Mouse (Mus musculus) megakaryocyte, embryonic 14.5 days (primary cell): ENCODE results near the gene Suco. TPM values are rescaled to one million over a fixed set of nuclear protein-coding genes. Genes with fewer than 3 reads are reported as not detected.

Experiments used
- H3K27me3 ChIP-seq: replicated peaks from 2 replicates; pipeline ENCODE3; 2012; ENCODE audit warnings: inconsistent platforms
- H3K36me3 ChIP-seq: replicated peaks from 2 replicates; pipeline ENCODE3; 2012; ENCODE audit warnings: low read length, inconsistent platforms, mixed read lengths
- H3K4me1 ChIP-seq: 2 replicates; pipeline ENCODE4 v1.6.1; 2012; ENCODE audit warnings: inconsistent platforms
- H3K4me3 ChIP-seq: replicated peaks from 2 replicates; pipeline ENCODE3; 2012; ENCODE audit warnings: moderate library complexity, mild to moderate bottlenecking, inconsistent platforms
- H3K9me3 ChIP-seq: 2 replicates; pipeline ENCODE4 v1.6.1; 2012; ENCODE audit warnings: inconsistent platforms
- FLI1 ChIP-seq: IDR thresholded peaks from 2 replicates; pipeline ENCODE4 v1.6.1; 2012; ENCODE audit warnings: low read length, inconsistent platforms, mixed read lengths
- GATA1 ChIP-seq: IDR thresholded peaks from 3 replicates; pipeline ENCODE4 v1.6.1; 2012; ENCODE audit warnings: mixed read lengths, low read length, inconsistent platforms, borderline replicate concordance
- polyA plus RNA-seq: library from polyadenylated mRNA; stranded (reverse); fragments of >175 nt; gene quantifications from 2 replicates; pipeline ENCODE4 v1.2.3, GENCODE M21; 2012; ENCODE audit warnings: low replicate concordance; ENCODE audit not compliant: insufficient read depth

The Suco gene
- polyA plus RNA-seq, 1 experiment = 1.1 TPM

GRCm38 (mm10) chr1:161859248-161859647, 17.2 kb downstream of the Suco start:
- Histone ChIP-seq H3K4me1 (peaks cover 5% of the 10 kb centered on the region; the same call in 1 of the 2 replicates), H3K27me3 (no peaks in the 10 kb centered on the region), H3K4me3 (no peak overlapping the region), H3K36me3 (peaks cover 89% of the 10 kb centered on the region), H3K9me3 (no peaks in the 10 kb centered on the region)
- TF ChIP-seq FLI1 = no peak
- no peak for TF ChIP-seq GATA1

GRCm38 (mm10) chr1:161826677-161827076, 49.8 kb downstream of the Suco start:
- Histone ChIP-seq H3K27me3 (no peaks in the 10 kb centered on the region), H3K4me3 (no peak overlapping the region), H3K4me1 (peaks cover 2% of the 10 kb centered on the region; the same call in 1 of the 2 replicates), H3K36me3 (peaks cover 93% of the 10 kb centered on the region), H3K9me3 (no peaks in the 10 kb centered on the region)
- TF ChIP-seq GATA1 = no peak
- no peak for TF ChIP-seq FLI1

GRCm38 (mm10) chr1:161809428-161809827, 67.1 kb downstream of the Suco start:
- Histone ChIP-seq H3K4me3 (no peak overlapping the region), H3K9me3 (no peaks in the 10 kb centered on the region), H3K27me3 (no peaks in the 10 kb centered on the region), H3K36me3 (peaks cover 58% of the 10 kb centered on the region), H3K4me1 (peaks cover 10% of the 10 kb centered on the region)
- no peak for TF ChIP-seq GATA1
- no peak for TF ChIP-seq FLI1

GRCm38 (mm10) chr1:161808980-161809379, 67.5 kb downstream of the Suco start:
- TF ChIP-seq GATA1 = no peak
- Histone ChIP-seq H3K36me3 (peaks cover 55% of the 10 kb centered on the region), H3K9me3 (no peaks in the 10 kb centered on the region), H3K27me3 (no peaks in the 10 kb centered on the region), H3K4me3 (no peak overlapping the region), H3K4me1 (peaks cover 13% of the 10 kb centered on the region)

- TF ChIP-seq FLI1 (no peak), GATA1 (no peak)
- H3K9me3 ChIP-seq = peaks cover 4% of the 10 kb centered on the region
- H3K27me3 ChIP-seq = no peaks in the 10 kb centered on the region
- H3K36me3 ChIP-seq = peaks cover 37% of the 10 kb centered on the region
- no peak overlapping the region for H3K4me3 ChIP-seq
- peaks cover 16% of the 10 kb centered on the region for H3K4me1 ChIP-seq
Measured at GRCm38 (mm10) chr1:161804541-161804971, 71.9 kb downstream of the Suco start.

GRCm38 (mm10) chr1:161801321-161801720, 75.2 kb downstream of the Suco start:
- Histone ChIP-seq H3K4me3 (no peak overlapping the region), H3K4me1 (peaks cover 12% of the 10 kb centered on the region), H3K36me3 (peaks cover 15% of the 10 kb centered on the region), H3K9me3 (peaks cover 5% of the 10 kb centered on the region), H3K27me3 (no peaks in the 10 kb centered on the region)
- no peak for TF ChIP-seq GATA1
- no peak for TF ChIP-seq FLI1

- H3K36me3 ChIP-seq = peaks cover 6% of the 10 kb centered on the region
- peaks cover 5% of the 10 kb centered on the region for H3K9me3 ChIP-seq
- TF ChIP-seq FLI1 = no peak
- no peak for TF ChIP-seq GATA1
- peaks cover 13% of the 10 kb centered on the region for H3K4me1 ChIP-seq
- no peaks in the 10 kb centered on the region for H3K27me3 ChIP-seq
- no peak overlapping the region for H3K4me3 ChIP-seq
Measured at GRCm38 (mm10) chr1:161800256-161800655, 76.2 kb downstream of the Suco start.

- Histone ChIP-seq H3K4me1 (peaks cover 17% of the 10 kb centered on the region), H3K9me3 (peaks cover 5% of the 10 kb centered on the region), H3K36me3 (peaks cover 4% of the 10 kb centered on the region), H3K4me3 (no peak overlapping the region), H3K27me3 (peaks cover 2% of the 10 kb centered on the region)
- TF ChIP-seq FLI1 = no peak
- TF ChIP-seq GATA1 = no peak
Measured at GRCm38 (mm10) chr1:161799791-161800190, 76.7 kb downstream of the Suco start.

- peaks cover 19% of the 10 kb centered on the region for H3K4me1 ChIP-seq
- TF ChIP-seq FLI1 (no peak), GATA1 (no peak)
- peaks cover 2% of the 10 kb centered on the region for H3K27me3 ChIP-seq
- peaks cover 4% of the 10 kb centered on the region for H3K36me3 ChIP-seq
- H3K9me3 ChIP-seq = peaks cover 5% of the 10 kb centered on the region
- H3K4me3 ChIP-seq = no peak overlapping the region
Measured at GRCm38 (mm10) chr1:161798866-161799265, 77.6 kb downstream of the Suco start.

- peaks cover 38% of the 10 kb centered on the region for H3K4me1 ChIP-seq
- peaks cover 2% of the 10 kb centered on the region for H3K9me3 ChIP-seq
- peak overlapping the region; percentile 21 for H3K4me3 ChIP-seq
- H3K36me3 ChIP-seq = peaks cover 2% of the 10 kb centered on the region
- peaks cover 2% of the 10 kb centered on the region for H3K27me3 ChIP-seq
- TF ChIP-seq GATA1 (no peak), FLI1 (no peak)
Measured at GRCm38 (mm10) chr1:161794447-161795211, 81.9 kb downstream of the Suco start.
